In genomic region chr6:137756310-137756709, GRCm38 (mm10) we compare ENCODE assay signal across 8 mouse cellular contexts. TPM values are rescaled to one million over a fixed set of nuclear protein-coding genes. Genes with fewer than 3 reads are reported as not detected.
DNase-seq lines count a peak whose midpoint lies in the region; TF ChIP-seq lines count a peak whose summit lies in the region.

No protein-coding gene starts in this region.

- DNase-seq in adrenal gland, postnatal 10 days = peak; percentile 51
- DNase-seq in adrenal gland, adult 8-10 months = no peak
- peak; percentile 37 to 47 for DNase-seq in layer of hippocampus, adult 2 months (ENCODE audit: low spot score in 2 of 2)
- DNase-seq in layer of hippocampus, adult 9-11 months = no peak
- peak; percentile 57 for DNase-seq in kidney, postnatal 10 days
- DNase-seq in thymus, postnatal 25 days = peak; percentile 31
- no peak for DNase-seq in gastrocnemius, postnatal 25 days

- H3K27me3 ChIP-seq in E14TG2a.4 (ENCODE audit: insufficient read depth, low read length) = no peaks in the 10 kb centered on the region

- no peaks in the 10 kb centered on the region for H3K9me3 ChIP-seq in E14TG2a.4 (ENCODE audit: low read length)

- H3K27ac ChIP-seq in layer of hippocampus, adult 2 months = no peak overlapping the region

- no peak overlapping the region for H3K4me3 ChIP-seq in layer of hippocampus, adult 2 months
- H3K4me3 ChIP-seq in E14TG2a.4 (replicated peaks; ENCODE audit: low read length) = no peak overlapping the region

- H3K36me3 ChIP-seq in E14TG2a.4 (ENCODE audit: insufficient read depth, low read length) = peaks cover 14% of the 10 kb centered on the region

- H3K4me1 ChIP-seq in E14TG2a.4 (replicated peaks; ENCODE audit: low read depth, low read length) = peaks cover 47% of the 10 kb centered on the region

- TF ChIP-seq CTCF in layer of hippocampus, adult 2 months (conservative IDR thresholded peaks at IDR 0.05) = peak; percentile 92
- TF ChIP-seq CTCF in E14TG2a.4 (conservative IDR thresholded peaks at IDR 0.05; ENCODE audit: low read length) = peak; percentile 68

RNA-seq across cellular contexts. Expression of gene Dera, which starts 2.0 kb away (rescaled TPM):
- 10 to 100 TPM; 28.9 to 31.6 TPM for total RNA-seq in adrenal gland, postnatal 10 days (2021)
- 10 to 100 TPM; 14.2 to 21.2 (median 15.4) TPM for total RNA-seq in adrenal gland, adult 8-10 months (2022)
- total RNA-seq in layer of hippocampus, adult 2 months (2021) = 1 to 10 TPM; 5.1 to 6.1 TPM
- 10 to 100 TPM; 10.4 to 11.0 TPM for total RNA-seq in gastrocnemius, postnatal 25 days (2021)

RNA-seq across cellular contexts. Expression of gene Strap, which starts 21.4 kb away (rescaled TPM):
- total RNA-seq in adrenal gland, postnatal 10 days (2021) = 100 to 1,000 TPM; 102 to 113 TPM
- total RNA-seq in adrenal gland, adult 8-10 months (2022) = 100 to 1,000 TPM in 3 of 4 experiments, 10 to 100 TPM in 1; 97.8 to 124 (median 106) TPM
- 100 to 1,000 TPM; 110 to 112 TPM for total RNA-seq in layer of hippocampus, adult 2 months (2021)
- 10 to 100 TPM; 74.4 to 78.2 TPM for total RNA-seq in gastrocnemius, postnatal 25 days (2021)

Comparison
In these comparisons a context has a peak if more than half of its experiments do, and no peak if none do; other contexts are left out.
1. DNase-seq: peak in adrenal gland, postnatal 10 days (single experiment), layer of hippocampus, adult 2 months (2 of 2), kidney, postnatal 10 days (single experiment) and thymus, postnatal 25 days (single experiment); none in adrenal gland, adult 8-10 months (single experiment), layer of hippocampus, adult 9-11 months (single experiment) and gastrocnemius, postnatal 25 days (single experiment).